Mouse (Mus musculus) Patski (cell line): Measurements from ENCODE around the gene Tns1. TPM values are rescaled to one million over a fixed set of nuclear protein-coding genes. Genes with fewer than 3 reads are reported as not detected.

Experiments used
- ATAC-seq: fragments of 100-300 bp; one replicate; pipeline ENCODE4 v1.8.0; 2021
- CTCF ChIA-PET: fragments of 350-600 bp; sonication (Branson Sonifier 250); formaldehyde crosslinking; loops from one replicate; lab custom pipeline; 2022; ENCODE audit warnings: inconsistent platforms; lab: Charles Lee
- POLR2A ChIA-PET: fragments of 350-600 bp; sonication (Branson Sonifier 250); formaldehyde crosslinking; loops from one replicate; lab custom pipeline; 2022; ENCODE audit warnings: antibody characterized with exemption, inconsistent platforms; lab: Charles Lee
- DNase-seq: peaks from one replicate; pipeline ENCODE4 v3.0.0-alpha.2; 2011; ENCODE audit warnings: low read depth, low spot score
- H3K27me3 ChIP-seq: fragments of 371-371 bp; one replicate; pipeline ENCODE4 v1.5.1; 2021
- CTCF ChIP-seq: fragments of 100-300 bp; IDR thresholded peaks from one replicate; pipeline ENCODE4 v1.5.1; 2021
- in situ Hi-C: fragments of 300-500 bp; cut with MboI; formaldehyde crosslinking; loops from 3 replicates; pipeline ENCODE4 v1.11.1; 2018; ENCODE audit warnings: low pct_unique_long_range_greater_than_20kb, mixed read lengths
- polyA plus RNA-seq: library from polyadenylated mRNA; unstranded; gene quantifications from one replicate; pipeline ENCODE4 v1.2.3, GENCODE M21; 2021

Gene Tns1
- polyA plus RNA-seq, 1 experiment from 2014 or later = 393 TPM

GRCm38 (mm10) chr1:73909191-73909983 lies 214.9 kb downstream of the Tns1 start:
- ChIA-PET POLR2A (interaction anchor here (1.4 kb wide), 1 partner anchor 9 kb away, joined by 3 read pairs; no protein-coding TSS in a partner anchor), CTCF (interaction anchor here (1.5 kb wide), 1 partner anchor 167 kb away, joined by 3 read pairs; no protein-coding TSS in a partner anchor)
- in situ Hi-C loops = no loop called here
- ATAC-seq = no peak
- TF ChIP-seq CTCF = no peak
- H3K27me3 ChIP-seq = no peaks in the 10 kb centered on the region
- DNase-seq = no peak

- ATAC-seq (no peak), DNase-seq (no peak)
- ChIA-PET POLR2A (interaction anchor here (0.6 to 1.4 kb wide), 4 partner anchors 10 to 453 kb away, joined by 3 read pairs; no protein-coding TSS in a partner anchor), CTCF (interaction anchor here (1.5 kb wide), 1 partner anchor 168 kb away, joined by 3 read pairs; no protein-coding TSS in a partner anchor)
- no peaks in the 10 kb centered on the region for H3K27me3 ChIP-seq
- TF ChIP-seq CTCF = no peak
- in situ Hi-C loops = no loop called here
Measured at GRCm38 (mm10) chr1:73908081-73908960, 215.9 kb downstream of the Tns1 start.

- ChIA-PET CTCF (no interaction called here), POLR2A (interaction anchor here (1.0 kb wide), 1 partner anchor 175 kb away, joined by 3 read pairs; no protein-coding TSS in a partner anchor)
- no peak for TF ChIP-seq CTCF
- DNase-seq (no peak), ATAC-seq (no peak)
- no peaks in the 10 kb centered on the region for H3K27me3 ChIP-seq
- in situ Hi-C loops = no loop called here
Measured at GRCm38 (mm10) chr1:73907166-73907565, 217.1 kb downstream of the Tns1 start.

- no peak for ATAC-seq
- ChIA-PET POLR2A (no interaction called here), CTCF (no interaction called here)
- no peak for TF ChIP-seq CTCF
- in situ Hi-C loops = no loop called here
- H3K27me3 ChIP-seq = no peaks in the 10 kb centered on the region
- no peak for DNase-seq
Measured at GRCm38 (mm10) chr1:73906376-73906775, 217.9 kb downstream of the Tns1 start.

GRCm38 (mm10) chr1:73905811-73906190 lies 218.4 kb downstream of the Tns1 start:
- no peak for ATAC-seq
- in situ Hi-C loops = no loop called here
- no peak for TF ChIP-seq CTCF
- DNase-seq = no peak
- no peaks in the 10 kb centered on the region for H3K27me3 ChIP-seq
- CTCF ChIA-PET = interaction anchor here (0.5 kb wide), 1 partner anchor 92 kb away, joined by 3 read pairs; no protein-coding TSS in a partner anchor
- POLR2A ChIA-PET = interaction anchor here (0.6 kb wide), 1 partner anchor 291 kb away, joined by 4 read pairs; no protein-coding TSS in a partner anchor

GRCm38 (mm10) chr1:73905111-73905810 lies 219.0 kb downstream of the Tns1 start:
- no peak for ATAC-seq
- POLR2A ChIA-PET = interaction anchor here (0.6 kb wide), 1 partner anchor 291 kb away, joined by 4 read pairs; no protein-coding TSS in a partner anchor

GRCm38 (mm10) chr1:73904641-73905040 lies 219.6 kb downstream of the Tns1 start:
- POLR2A ChIA-PET = no interaction called here
- no peaks in the 10 kb centered on the region for H3K27me3 ChIP-seq
- DNase-seq (no peak), ATAC-seq (no peak)
- no peak for TF ChIP-seq CTCF
- in situ Hi-C loops = loop anchor here (5.0 kb wide), 3 partner anchors 83 to 223 kb away; partner anchors contain the start of gene Rufy4
- CTCF ChIA-PET = interaction anchor here (0.9 to 1.0 kb wide), 2 partner anchors 8 to 72 kb away, joined by 3 read pairs; no protein-coding TSS in a partner anchor

More at GRCm38 (mm10) chr1:73905111-73905810, 219.0 kb downstream of the Tns1 start:
- CTCF ChIA-PET = interaction anchor here (0.5 to 1.0 kb wide), 2 partner anchors 72 to 93 kb away, joined by 3 read pairs; no protein-coding TSS in a partner anchor
- H3K27me3 ChIP-seq = no peaks in the 10 kb centered on the region
- no peak for TF ChIP-seq CTCF
- no peak for DNase-seq
- in situ Hi-C loops = no loop called here

- TF ChIP-seq CTCF = no peak
- no peaks in the 10 kb centered on the region for H3K27me3 ChIP-seq
- ChIA-PET POLR2A (no interaction called here), CTCF (interaction anchor here (1.5 to 3.0 kb wide), 3 partner anchors 8 to 179 kb away, joined by 3 to 18 read pairs (median 4); no protein-coding TSS in a partner anchor)
- ATAC-seq (no peak), DNase-seq (no peak)
- in situ Hi-C loops = loop anchor here (5.0 kb wide), 3 partner anchors 84 to 224 kb away; partner anchors contain the start of gene Rufy4
Measured at GRCm38 (mm10) chr1:73903035-73903434, 221.2 kb downstream of the Tns1 start.
